In genomic region chr3:155370716-155371115, GRCm38 (mm10) we compare ENCODE assay signal across 15 mouse cellular contexts.
"Had no signal": no experiment of that assay in that cellular context is flagged by ENCODE, and none has a peak within 500 bp of the region (broad histone marks: within the 10 kb centered on the region; RNA-seq: fewer than 3 reads in every experiment).

No protein-coding gene starts in this region.

- H3K9ac ChIP-seq: limb, embryonic 13.5 days; liver, embryonic 14.5 days; neural tube, embryonic 15.5 days had no signal

- DNase-seq: kidney, postnatal 10 days; kidney, postnatal 4 days; left cerebral cortex, postnatal 4 days; lung, adult 18-20 months; midbrain, embryonic 14.5 days; right cerebral cortex, postnatal 4 days; spleen, adult 18-20 months; thymus, adult 18-20 months; thymus, postnatal 36 days had no signal

- H3K4me1 ChIP-seq: limb, embryonic 13.5 days; midbrain, embryonic 10.5 days; neural tube, embryonic 15.5 days had no signal

- H3K27ac ChIP-seq: layer of hippocampus, adult 2 months; limb, embryonic 13.5 days; liver, embryonic 14.5 days; midbrain, embryonic 10.5 days; neural tube, embryonic 15.5 days had no signal

- H3K4me3 ChIP-seq: layer of hippocampus, adult 2 months; limb, embryonic 13.5 days; midbrain, embryonic 10.5 days; myocyte; neural tube, embryonic 15.5 days had no signal

- H3K9me3 ChIP-seq: limb, embryonic 13.5 days; midbrain, embryonic 10.5 days; neural tube, embryonic 15.5 days had no signal

- H3K36me3 ChIP-seq: limb, embryonic 13.5 days; midbrain, embryonic 10.5 days; neural tube, embryonic 15.5 days had no signal
